Mouse (Mus musculus) thymus, adult 2 months (tissue): ENCODE measurements at regions not wholly inside any gene's neighbourhood (a gene's known extent, or its start where the extent isn't known, plus 50 kb on each side); places are given as distances from the start of the nearest gene placed in this dataset.

Experiments used
- CTCF ChIP-seq: fragments of 200-500 bp; IDR thresholded peaks from 2 replicates; pipeline ENCODE4 v1.5.1; 2012; ENCODE audit warnings: mild to moderate bottlenecking, control low read depth, low read length, moderate library complexity, borderline replicate concordance; ENCODE audit not compliant: control insufficient read depth, poor library complexity, insufficient read depth; ENCODE audit errors: extremely low read depth
- POLR2A ChIP-seq: fragments of 200-500 bp; IDR thresholded peaks from 2 replicates; pipeline ENCODE4 v1.6.1; 2012; ENCODE audit warnings: mild to moderate bottlenecking, low read length, control low read depth, moderate library complexity; ENCODE audit not compliant: control insufficient read depth, poor library complexity, insufficient read depth; ENCODE audit errors: extremely low read depth

GRCm38 (mm10) chr14:76279561-76279960, 135.2 kb upstream of the Tsc22d1 start:
- TF ChIP-seq CTCF: no peak
- no peak for TF ChIP-seq POLR2A
